Mouse (Mus musculus) frontal cortex, adult 2 months (tissue): ENCODE results near the gene Golph3l. TPM values are rescaled to one million over a fixed set of nuclear protein-coding genes. Genes with fewer than 3 reads are reported as not detected.
A peak's percentile ranks its signal among the peaks of the same experiment; 100 is the strongest.
"Not testable (repeated sequence)": the region's sequence is repeated elsewhere in the genome, so short reads cannot be mapped to it uniquely, and the experiment has no call there.

Experiments
- DNase-seq, 2 experiments: peaks; one replicate each; pipeline ENCODE4 v3.0.0; 2022; ENCODE audit warnings: low spot score in 1 of 2; ENCODE audit errors: extremely low spot score in 1 of 2
- polyA plus RNA-seq: library from polyadenylated mRNA; depleted of rRNA; stranded (reverse); fragments of >200 nt; gene quantifications from 2 replicates; pipeline ENCODE4 v1.2.3, GENCODE M21; 2012

The Golph3l gene
- polyA plus RNA-seq, 1 experiment, result 16.8 TPM

- DNase-seq, result no peak
Measured at GRCm38 (mm10) chr3:95653473-95654034, 64.8 kb downstream of the Golph3l start.

GRCm38 (mm10) chr3:95654371-95654770, 65.6 kb downstream of the Golph3l start:
- DNase-seq, result not testable (repeated sequence)

GRCm38 (mm10) chr3:95655437-95655836, 66.7 kb downstream of the Golph3l start:
- no peak for DNase-seq

- DNase-seq, result no peak
Measured at GRCm38 (mm10) chr3:95657108-95657507, 68.4 kb downstream of the Golph3l start.

- DNase-seq, result no peak
Measured at GRCm38 (mm10) chr3:95657711-95658110, 69.0 kb downstream of the Golph3l start.

- DNase-seq, result peak; percentile 85 to 93
Measured at GRCm38 (mm10) chr3:95658236-95658867, 69.6 kb downstream of the Golph3l start, which contains the start of gene Mcl1. Mcl1 (plus strand) TSS chr3:95658788.

- DNase-seq, result peak; percentile 49 to 70
Measured at GRCm38 (mm10) chr3:95658868-95659712, 70.4 kb downstream of the Golph3l start.

GRCm38 (mm10) chr3:95659948-95660347, 71.2 kb downstream of the Golph3l start:
- no peak for DNase-seq

GRCm38 (mm10) chr3:95660788-95661478, 72.2 kb downstream of the Golph3l start:
- no peak for DNase-seq

- no peak for DNase-seq
Measured at GRCm38 (mm10) chr3:95661945-95662715, 73.4 kb downstream of the Golph3l start.

- DNase-seq, result no peak
Measured at GRCm38 (mm10) chr3:95662724-95663449, 74.2 kb downstream of the Golph3l start.

- DNase-seq, result no peak
Measured at GRCm38 (mm10) chr3:95663486-95663885, 74.8 kb downstream of the Golph3l start.

GRCm38 (mm10) chr3:95663969-95664608, 75.4 kb downstream of the Golph3l start:
- DNase-seq, result no peak

GRCm38 (mm10) chr3:95664940-95665352, 76.2 kb downstream of the Golph3l start:
- DNase-seq, result no peak

- DNase-seq, result no peak
Measured at GRCm38 (mm10) chr3:95666124-95666844, 77.5 kb downstream of the Golph3l start.

- no peak for DNase-seq
Measured at GRCm38 (mm10) chr3:95667521-95667920, 78.8 kb downstream of the Golph3l start.

GRCm38 (mm10) chr3:95668026-95668425, 79.3 kb downstream of the Golph3l start:
- DNase-seq, result peak in 1 of 2 experiments; percentile 46
